Mouse (Mus musculus): Measurements from ENCODE around the gene Ifna5. TPM values are rescaled to one million over a fixed set of nuclear protein-coding genes. Genes with fewer than 3 reads are reported as not detected.
"Not testable (repeated sequence)": the region's sequence is repeated elsewhere in the genome, so short reads cannot be mapped to it uniquely, and the experiment has no call there.

The Ifna5 gene
- total RNA-seq (2014; rRNA removed) (not detected in 2 replicates), polyA plus RNA-seq (2015; fragmentation: Nextera tagmentation; extraction: Ambion mirVana) (not detected in 2 replicates)

DNA sequence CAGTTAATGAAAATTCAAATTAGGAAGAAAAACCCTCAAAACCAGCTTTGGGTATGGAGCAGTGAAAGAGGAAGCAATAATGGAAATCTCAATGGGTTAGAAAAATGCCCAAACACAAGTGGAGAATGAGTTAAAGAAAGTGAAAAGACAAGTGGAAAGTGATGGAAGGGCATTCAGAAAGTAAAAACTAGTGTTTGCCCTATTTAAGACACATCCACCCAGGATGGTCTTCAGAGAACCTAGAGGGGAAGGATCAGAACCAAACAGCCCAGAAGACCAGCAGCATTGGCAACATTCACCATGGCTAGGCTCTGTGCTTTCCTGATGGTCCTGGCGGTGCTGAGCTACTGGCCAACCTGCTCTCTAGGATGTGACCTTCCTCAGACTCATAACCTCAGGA, at the start of gene Ifna5:
Gene Ifna5 (plus strand): TSS at position 301 of the 400 bp plus-strand sequence.
- H3K9me3 ChIP-seq (ENCODE audit: low read length); H3K36me3 ChIP-seq (ENCODE audit: insufficient read depth, low read length); ATAC-seq; H3K4me2 ChIP-seq (ENCODE audit: low read depth, low read length); H3K27me3 ChIP-seq (ENCODE audit: insufficient read depth, low read length); H3K27ac ChIP-seq; H3K4me3 ChIP-seq (ENCODE audit: low read length); DNase-seq (ENCODE audit: low spot score); H3K9ac ChIP-seq (replicated peaks; ENCODE audit: low read length); H3K4me1 ChIP-seq (ENCODE audit: insufficient read depth, low read length): not testable (repeated sequence)
- 82% methylated on average over 1 of the region's 1 CpGs for WGBS

DNA sequence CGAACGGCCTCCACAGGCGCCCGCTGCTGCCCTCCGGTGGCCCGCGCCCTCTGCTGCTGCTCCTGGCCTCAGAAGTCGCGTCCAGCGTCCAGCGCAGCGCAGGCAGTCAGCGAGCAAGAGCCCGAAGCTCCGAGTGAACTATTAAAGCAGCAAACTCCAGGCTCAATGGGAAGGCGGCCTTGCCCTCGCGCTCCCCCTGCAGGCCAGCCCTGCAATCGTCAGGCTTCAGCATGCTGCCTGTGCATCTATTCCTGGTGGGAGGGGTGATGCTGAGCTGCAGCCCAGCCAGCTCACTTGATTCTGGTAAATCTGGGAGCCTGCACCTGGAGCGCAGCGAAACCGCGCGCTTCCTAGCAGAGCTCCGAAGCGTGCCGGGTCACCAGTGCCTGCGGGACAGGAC, 46.9 kb upstream of the Ifna5 start, which contains the start of gene Gm13277:
Gene Gm13277 (plus strand): TSS at position 231 of the 400 bp plus-strand sequence.
- ATAC-seq; H3K36me3 ChIP-seq (ENCODE audit: insufficient read depth, low read length); H3K27me3 ChIP-seq (ENCODE audit: insufficient read depth, low read length); H3K9ac ChIP-seq (replicated peaks; ENCODE audit: low read length); H3K4me1 ChIP-seq (ENCODE audit: insufficient read depth, low read length); H3K4me2 ChIP-seq (ENCODE audit: low read depth, low read length); H3K27ac ChIP-seq; H3K4me3 ChIP-seq (ENCODE audit: low read length); H3K9me3 ChIP-seq (ENCODE audit: low read length); DNase-seq (ENCODE audit: low spot score): not testable (repeated sequence)
- TF ChIP-seq CTCF (IDR thresholded peaks at IDR 0.05; ENCODE audit: low read depth) = peak; percentile 59
- WGBS = no CpG with 5 or more reads among the region's 28 CpGs

DNA sequence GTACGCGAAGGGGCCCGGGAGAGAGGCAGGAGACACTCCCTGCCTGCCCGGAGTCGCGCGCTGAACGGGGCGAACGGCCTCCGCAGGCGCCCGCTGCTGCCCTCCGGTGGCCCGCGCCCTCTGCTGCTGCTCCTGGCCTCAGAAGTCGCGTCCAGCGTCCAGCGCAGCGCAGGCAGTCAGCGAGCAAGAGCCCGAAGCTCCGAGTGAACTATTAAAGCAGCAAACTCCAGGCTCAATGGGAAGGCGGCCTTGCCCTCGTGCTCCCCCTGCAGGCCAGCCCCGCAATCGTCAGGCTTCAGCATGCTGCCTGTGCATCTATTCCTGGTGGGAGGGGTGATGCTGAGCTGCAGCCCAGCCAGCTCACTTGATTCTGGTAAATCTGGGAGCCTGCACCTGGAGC, 44.1 kb upstream of the Ifna5 start, which contains the start of gene Gm13278:
Gene Gm13278 (plus strand): TSS at position 301 of the 400 bp plus-strand sequence.
- H3K27me3 ChIP-seq (ENCODE audit: insufficient read depth, low read length); H3K4me3 ChIP-seq (ENCODE audit: low read length); DNase-seq (ENCODE audit: low spot score); H3K4me1 ChIP-seq (ENCODE audit: insufficient read depth, low read length); H3K36me3 ChIP-seq (ENCODE audit: insufficient read depth, low read length); H3K27ac ChIP-seq; ATAC-seq; H3K4me2 ChIP-seq (ENCODE audit: low read depth, low read length); H3K9ac ChIP-seq (replicated peaks; ENCODE audit: low read length); H3K9me3 ChIP-seq (ENCODE audit: low read length): not testable (repeated sequence)
- WGBS = no CpG with 5 or more reads among the region's 28 CpGs

DNA sequence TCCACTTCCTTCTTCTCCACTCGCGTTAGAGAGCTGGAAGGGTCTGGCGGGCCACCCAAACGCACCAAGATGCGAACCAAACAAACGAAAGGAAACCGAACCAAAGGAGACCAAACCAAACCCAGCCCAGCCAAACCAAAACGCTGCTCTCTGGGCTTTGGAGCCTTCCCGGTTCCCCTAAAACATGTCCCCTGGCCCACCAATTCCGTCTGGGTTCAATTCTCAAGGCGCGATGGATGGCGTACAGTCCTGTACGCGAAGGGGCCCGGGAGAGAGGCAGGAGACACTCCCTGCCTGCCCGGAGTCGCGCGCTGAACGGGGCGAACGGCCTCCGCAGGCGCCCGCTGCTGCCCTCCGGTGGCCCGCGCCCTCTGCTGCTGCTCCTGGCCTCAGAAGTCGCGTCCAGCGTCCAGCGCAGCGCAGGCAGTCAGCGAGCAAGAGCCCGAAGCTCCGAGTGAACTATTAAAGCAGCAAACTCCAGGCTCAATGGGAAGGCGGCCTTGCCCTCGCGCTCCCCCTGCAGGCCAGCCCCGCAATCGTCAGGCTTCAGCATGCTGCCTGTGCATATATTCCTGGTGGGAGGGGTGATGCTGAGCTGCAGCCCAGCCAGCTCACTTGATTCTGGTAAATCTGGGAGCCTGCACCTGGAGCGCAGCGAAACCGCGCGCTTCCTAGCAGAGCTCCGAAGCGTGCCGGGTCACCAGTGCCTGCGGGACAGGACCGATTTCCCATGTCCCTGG, 41.2 kb upstream of the Ifna5 start, which contains the start of gene Gm13275:
Gene Gm13275 (plus strand): TSS at position 552 of the 740 bp plus-strand sequence.
- H3K36me3 ChIP-seq (ENCODE audit: insufficient read depth, low read length); H3K4me1 ChIP-seq (ENCODE audit: insufficient read depth, low read length); H3K9ac ChIP-seq (replicated peaks; ENCODE audit: low read length); DNase-seq (ENCODE audit: low spot score); ATAC-seq; H3K27ac ChIP-seq; H3K9me3 ChIP-seq (ENCODE audit: low read length); H3K4me3 ChIP-seq (ENCODE audit: low read length); H3K27me3 ChIP-seq (ENCODE audit: insufficient read depth, low read length); H3K4me2 ChIP-seq (ENCODE audit: low read depth, low read length): not testable (repeated sequence)
- peak; percentile 43; the same call in 1 of the 2 replicates for TF ChIP-seq CTCF (IDR thresholded peaks at IDR 0.05; ENCODE audit: low read depth)
- 0% methylated on average over 2 of the region's 52 CpGs for WGBS

DNA sequence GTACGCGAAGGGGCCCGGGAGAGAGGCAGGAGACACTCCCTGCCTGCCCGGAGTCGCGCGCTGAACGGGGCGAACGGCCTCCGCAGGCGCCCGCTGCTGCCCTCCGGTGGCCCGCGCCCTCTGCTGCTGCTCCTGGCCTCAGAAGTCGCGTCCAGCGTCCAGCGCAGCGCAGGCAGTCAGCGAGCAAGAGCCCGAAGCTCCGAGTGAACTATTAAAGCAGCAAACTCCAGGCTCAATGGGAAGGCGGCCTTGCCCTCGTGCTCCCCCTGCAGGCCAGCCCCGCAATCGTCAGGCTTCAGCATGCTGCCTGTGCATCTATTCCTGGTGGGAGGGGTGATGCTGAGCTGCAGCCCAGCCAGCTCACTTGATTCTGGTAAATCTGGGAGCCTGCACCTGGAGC, 38.2 kb upstream of the Ifna5 start, which contains the start of gene Gm13279:
Gene Gm13279 (plus strand): TSS at position 301 of the 400 bp plus-strand sequence.
- not testable (repeated sequence) for H3K9me3 ChIP-seq (ENCODE audit: low read length); H3K4me3 ChIP-seq (ENCODE audit: low read length); H3K9ac ChIP-seq (replicated peaks; ENCODE audit: low read length); ATAC-seq; H3K36me3 ChIP-seq (ENCODE audit: insufficient read depth, low read length); H3K4me2 ChIP-seq (ENCODE audit: low read depth, low read length); H3K27ac ChIP-seq; H3K4me1 ChIP-seq (ENCODE audit: insufficient read depth, low read length); H3K27me3 ChIP-seq (ENCODE audit: insufficient read depth, low read length); DNase-seq (ENCODE audit: low spot score)
- no CpG with 5 or more reads among the region's 28 CpGs for WGBS

DNA sequence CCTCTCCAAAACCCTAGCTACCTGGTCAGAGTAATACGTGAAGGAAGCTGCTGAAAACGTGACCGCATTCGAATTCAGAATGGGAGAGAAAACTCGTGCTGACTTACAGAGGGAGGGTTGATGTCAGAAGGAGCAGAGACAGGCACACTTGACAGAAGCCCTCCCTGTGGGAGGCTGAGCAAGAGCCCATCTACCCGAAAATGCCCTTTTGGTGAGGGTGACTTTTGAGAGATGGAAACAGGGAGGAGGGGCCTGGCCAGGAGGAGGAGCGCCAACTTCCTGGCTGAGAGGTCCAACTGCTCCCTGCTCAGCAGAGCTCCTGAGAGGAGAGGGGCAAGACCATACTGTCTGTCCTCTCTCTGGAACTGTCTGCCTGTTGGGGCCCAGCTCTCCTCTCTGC, 36.0 kb upstream of the Ifna5 start, which contains the start of gene Gm13285:
Gene Gm13285 (plus strand): TSS at position 301 of the 400 bp plus-strand sequence.
- H3K4me2 ChIP-seq (ENCODE audit: low read depth, low read length); H3K4me1 ChIP-seq (ENCODE audit: insufficient read depth, low read length); H3K9ac ChIP-seq (replicated peaks; ENCODE audit: low read length); ATAC-seq; H3K4me3 ChIP-seq (ENCODE audit: low read length); H3K27ac ChIP-seq; H3K36me3 ChIP-seq (ENCODE audit: insufficient read depth, low read length); DNase-seq (ENCODE audit: low spot score); H3K27me3 ChIP-seq (ENCODE audit: insufficient read depth, low read length); H3K9me3 ChIP-seq (ENCODE audit: low read length): not testable (repeated sequence)
- WGBS = 17% methylated on average over 4 of the region's 7 CpGs

DNA sequence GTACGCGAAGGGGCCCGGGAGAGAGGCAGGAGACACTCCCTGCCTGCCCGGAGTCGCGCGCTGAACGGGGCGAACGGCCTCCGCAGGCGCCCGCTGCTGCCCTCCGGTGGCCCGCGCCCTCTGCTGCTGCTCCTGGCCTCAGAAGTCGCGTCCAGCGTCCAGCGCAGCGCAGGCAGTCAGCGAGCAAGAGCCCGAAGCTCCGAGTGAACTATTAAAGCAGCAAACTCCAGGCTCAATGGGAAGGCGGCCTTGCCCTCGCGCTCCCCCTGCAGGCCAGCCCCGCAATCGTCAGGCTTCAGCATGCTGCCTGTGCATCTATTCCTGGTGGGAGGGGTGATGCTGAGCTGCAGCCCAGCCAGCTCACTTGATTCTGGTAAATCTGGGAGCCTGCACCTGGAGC, 32.4 kb upstream of the Ifna5 start, which contains the start of gene Gm13287:
Gene Gm13287 (plus strand): TSS at position 301 of the 400 bp plus-strand sequence.
- not testable (repeated sequence) for H3K9me3 ChIP-seq (ENCODE audit: low read length); H3K27me3 ChIP-seq (ENCODE audit: insufficient read depth, low read length); H3K36me3 ChIP-seq (ENCODE audit: insufficient read depth, low read length); H3K9ac ChIP-seq (replicated peaks; ENCODE audit: low read length); H3K4me1 ChIP-seq (ENCODE audit: insufficient read depth, low read length); H3K4me3 ChIP-seq (ENCODE audit: low read length); H3K27ac ChIP-seq; ATAC-seq; DNase-seq (ENCODE audit: low spot score); H3K4me2 ChIP-seq (ENCODE audit: low read depth, low read length)
- WGBS = no CpG with 5 or more reads among the region's 29 CpGs

DNA sequence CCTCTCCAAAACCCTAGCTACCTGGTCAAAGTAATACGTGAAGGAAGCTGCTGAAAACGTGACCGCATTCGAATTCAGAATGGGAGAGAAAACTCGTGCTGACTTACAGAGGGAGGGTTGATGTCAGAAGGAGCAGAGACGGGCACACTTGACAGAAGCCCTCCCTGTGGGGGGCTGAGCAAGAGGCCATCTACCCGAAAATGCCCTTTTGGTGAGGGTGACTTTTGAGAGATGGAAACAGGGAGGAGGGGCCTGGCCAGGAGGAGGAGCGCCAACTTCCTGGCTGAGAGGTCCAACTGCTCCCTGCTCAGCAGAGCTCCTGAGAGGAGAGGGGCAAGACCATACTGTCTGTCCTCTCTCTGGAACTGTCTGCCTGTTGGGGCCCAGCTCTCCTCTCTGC, 30.1 kb upstream of the Ifna5 start, which contains the start of gene Gm13288:
Gene Gm13288 (plus strand): TSS at position 301 of the 400 bp plus-strand sequence.
- not testable (repeated sequence) for H3K27ac ChIP-seq; DNase-seq (ENCODE audit: low spot score); H3K9ac ChIP-seq (replicated peaks; ENCODE audit: low read length); H3K4me3 ChIP-seq (ENCODE audit: low read length); H3K36me3 ChIP-seq (ENCODE audit: insufficient read depth, low read length); H3K4me2 ChIP-seq (ENCODE audit: low read depth, low read length); ATAC-seq; H3K4me1 ChIP-seq (ENCODE audit: insufficient read depth, low read length); H3K9me3 ChIP-seq (ENCODE audit: low read length); H3K27me3 ChIP-seq (ENCODE audit: insufficient read depth, low read length)
- WGBS = no CpG with 5 or more reads among the region's 8 CpGs

DNA sequence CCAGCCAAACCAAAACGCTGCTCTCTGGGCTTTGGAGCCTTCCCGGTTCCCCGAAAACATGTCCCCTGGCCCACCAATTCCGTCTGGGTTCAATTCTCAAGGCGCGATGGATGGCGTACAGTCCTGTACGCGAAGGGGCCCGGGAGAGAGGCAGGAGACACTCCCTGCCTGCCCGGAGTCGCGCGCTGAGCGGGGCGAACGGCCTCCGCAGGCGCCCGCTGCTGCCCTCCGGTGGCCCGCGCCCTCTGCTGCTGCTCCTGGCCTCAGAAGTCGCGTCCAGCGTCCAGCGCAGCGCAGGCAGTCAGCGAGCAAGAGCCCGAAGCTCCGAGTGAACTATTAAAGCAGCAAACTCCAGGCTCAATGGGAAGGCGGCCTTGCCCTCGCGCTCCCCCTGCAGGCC, 29.6 kb upstream of the Ifna5 start:
- not testable (repeated sequence) for DNase-seq (ENCODE audit: low spot score); H3K27me3 ChIP-seq (ENCODE audit: insufficient read depth, low read length); ATAC-seq; H3K9me3 ChIP-seq (ENCODE audit: low read length); H3K9ac ChIP-seq (replicated peaks; ENCODE audit: low read length); H3K27ac ChIP-seq; H3K36me3 ChIP-seq (ENCODE audit: insufficient read depth, low read length); H3K4me2 ChIP-seq (ENCODE audit: low read depth, low read length); H3K4me3 ChIP-seq (ENCODE audit: low read length); H3K4me1 ChIP-seq (ENCODE audit: insufficient read depth, low read length)
- 0% methylated on average over 6 of the region's 34 CpGs for WGBS
